Mouse (Mus musculus): ENCODE data around the gene Dynlt1a. TPM values are rescaled to one million over a fixed set of nuclear protein-coding genes. Genes with fewer than 3 reads are reported as not detected.
"Not testable (repeated sequence)": the region's sequence is repeated elsewhere in the genome, so short reads cannot be mapped to it uniquely, and the experiment has no call there.

The Dynlt1a gene
- total RNA-seq, 2 experiments from 2014 or later = 10.0 to 17.5 TPM

- not testable (repeated sequence) for ATAC-seq (replicated peaks; ENCODE audit: low FRiP score, low TSS enrichment, poor library complexity, severe bottlenecking)
Measured at GRCm38 (mm10) chr17:6297060-6297795, 20.1 kb downstream of the Dynlt1a start.

GRCm38 (mm10) chr17:6293882-6294281 lies 23.4 kb downstream of the Dynlt1a start:
- ATAC-seq (replicated peaks; ENCODE audit: low FRiP score, low TSS enrichment, poor library complexity, severe bottlenecking) = not testable (repeated sequence)

GRCm38 (mm10) chr17:6289045-6289444 lies 28.3 kb downstream of the Dynlt1a start:
- not testable (repeated sequence) for ATAC-seq (replicated peaks; ENCODE audit: low FRiP score, low TSS enrichment, poor library complexity, severe bottlenecking)

GRCm38 (mm10) chr17:6286169-6286568 lies 31.1 kb downstream of the Dynlt1a start:
- not testable (repeated sequence) for ATAC-seq (replicated peaks; ENCODE audit: low FRiP score, low TSS enrichment, poor library complexity, severe bottlenecking)

- ATAC-seq (replicated peaks; ENCODE audit: low FRiP score, low TSS enrichment, poor library complexity, severe bottlenecking) = not testable (repeated sequence)
Measured at GRCm38 (mm10) chr17:6283137-6283536, 34.2 kb downstream of the Dynlt1a start.

GRCm38 (mm10) chr17:6280513-6280912 lies 36.8 kb downstream of the Dynlt1a start:
- not testable (repeated sequence) for ATAC-seq (replicated peaks; ENCODE audit: low FRiP score, low TSS enrichment, poor library complexity, severe bottlenecking)

- ATAC-seq (replicated peaks; ENCODE audit: low FRiP score, low TSS enrichment, poor library complexity, severe bottlenecking) = not testable (repeated sequence)
Measured at GRCm38 (mm10) chr17:6279772-6280171, 37.5 kb downstream of the Dynlt1a start.

- not testable (repeated sequence) for ATAC-seq (replicated peaks; ENCODE audit: low FRiP score, low TSS enrichment, poor library complexity, severe bottlenecking)
Measured at GRCm38 (mm10) chr17:6279205-6279604, 38.1 kb downstream of the Dynlt1a start.

GRCm38 (mm10) chr17:6274693-6275092 lies 42.6 kb downstream of the Dynlt1a start:
- not testable (repeated sequence) for ATAC-seq (replicated peaks; ENCODE audit: low FRiP score, low TSS enrichment, poor library complexity, severe bottlenecking)

GRCm38 (mm10) chr17:6271970-6272369 lies 45.3 kb downstream of the Dynlt1a start:
- not testable (repeated sequence) for ATAC-seq (replicated peaks; ENCODE audit: low FRiP score, low TSS enrichment, poor library complexity, severe bottlenecking)

GRCm38 (mm10) chr17:6270840-6271239 lies 46.5 kb downstream of the Dynlt1a start:
- ATAC-seq (replicated peaks; ENCODE audit: low FRiP score, low TSS enrichment, poor library complexity, severe bottlenecking) = peak; percentile 66

GRCm38 (mm10) chr17:6269876-6270831 lies 47.1 kb downstream of the Dynlt1a start:
- peak; percentile 62; the same call in 1 of the 2 replicates for ATAC-seq (replicated peaks; ENCODE audit: low FRiP score, low TSS enrichment, poor library complexity, severe bottlenecking)

- ATAC-seq (replicated peaks; ENCODE audit: low FRiP score, low TSS enrichment, poor library complexity, severe bottlenecking) = not testable (repeated sequence)
Measured at GRCm38 (mm10) chr17:6257070-6257456, 60.2 kb downstream of the Dynlt1a start.

- peak; percentile 62; the same call in 1 of the 2 replicates for ATAC-seq (replicated peaks; ENCODE audit: low FRiP score, low TSS enrichment, poor library complexity, severe bottlenecking)
Measured at GRCm38 (mm10) chr17:6256400-6257069, 60.8 kb downstream of the Dynlt1a start, which contains the start of gene Tmem181a. TSS of gene Tmem181a (plus strand) at chr17:6256860.

Other genes starting within 250 kb of the Dynlt1a start
- 3.9 and 4.3 TPM in 2 replicates for gene Serac1, start 237.8 kb downstream of the Dynlt1a start, total RNA-seq (2014; fragmentation: Nextera tagmentation)
- 8.5 and 12.4 TPM in 2 replicates for gene Serac1, start 237.8 kb downstream of the Dynlt1a start, total RNA-seq (2017)
- 78.5 and 82.2 TPM in 2 replicates for gene Gtf2h5, start 237.7 kb downstream of the Dynlt1a start, total RNA-seq (2014; fragmentation: Nextera tagmentation)
- 63.6 and 80.9 TPM in 2 replicates for gene Gtf2h5, start 237.7 kb downstream of the Dynlt1a start, total RNA-seq (2017)
- 4.4 and 12.6 TPM in 2 replicates for gene Tulp4, start 211.1 kb downstream of the Dynlt1a start, total RNA-seq (2014; fragmentation: Nextera tagmentation)
- gene Tulp4, start 211.1 kb downstream of the Dynlt1a start, total RNA-seq (2017) = 12.5 and 20.0 TPM in 2 replicates
- 9.6 and 11.3 TPM in 2 replicates for gene Tmem181a, start 60.6 kb downstream of the Dynlt1a start, total RNA-seq (2014; fragmentation: Nextera tagmentation)
- gene Tmem181a, start 60.6 kb downstream of the Dynlt1a start, total RNA-seq (2017) = 4.5 and 5.8 TPM in 2 replicates
- gene Dynlt1b, start 112.6 kb upstream of the Dynlt1a start, total RNA-seq (2014; fragmentation: Nextera tagmentation) = 73.6 and 91.2 TPM in 2 replicates
- 101 and 104 TPM in 2 replicates for gene Dynlt1b, start 112.6 kb upstream of the Dynlt1a start, total RNA-seq (2017)